Mouse (Mus musculus) heart, embryonic 14.5 days (tissue): ENCODE measurements at regions not wholly inside any gene's neighbourhood (a gene's known extent, or its start where the extent isn't known, plus 50 kb on each side); places are given as distances from the start of the nearest gene placed in this dataset.

ENCODE experiments used
- ATAC-seq: fragments of 200-750 bp; cut with Nextera tagmentation; 2 replicates; pipeline ENCODE4 v1.8.0; 2017; ENCODE audit warnings: low read depth, moderate TSS enrichment; ENCODE audit not compliant: insufficient number of reproducible peaks, insufficient read depth, low FRiP score
- H3K27ac ChIP-seq, 2 experiments: fragments of 200-500 bp in 1 of 2; fragments of 300-500 bp in 1 of 2; sonication (generic) in 1 of 2; replicated peaks in 1 of 2; 2 replicates each; pipeline ENCODE4 v1.5.1; 2012 to 2014; ENCODE audit warnings: low read depth in 2 of 2, low read length in 2 of 2, control low read depth in 1 of 2, mild to moderate bottlenecking in 1 of 2, mixed read lengths in 1 of 2; ENCODE audit not compliant: control insufficient read depth in 1 of 2, insufficient read depth in 1 of 2
- H3K27me3 ChIP-seq: fragments of 300-500 bp; sonication (generic); 2 replicates; pipeline ENCODE4 v1.6.1; 2014; ENCODE audit warnings: mild to moderate bottlenecking, low read length, control low read depth; ENCODE audit not compliant: control insufficient read depth, insufficient read depth
- H3K36me3 ChIP-seq: fragments of 300-500 bp; sonication (generic); 2 replicates; pipeline ENCODE4 v1.6.1; 2014; ENCODE audit warnings: mild to moderate bottlenecking, control low read depth, low read length, mixed read lengths; ENCODE audit not compliant: control insufficient read depth, insufficient read depth
- H3K4me1 ChIP-seq, 2 experiments: fragments of 200-500 bp in 1 of 2; fragments of 300-500 bp in 1 of 2; sonication (generic) in 1 of 2; 2 replicates each; pipeline ENCODE4 v1.6.1; 2012 to 2014; ENCODE audit warnings: low read length in 2 of 2, control low read depth in 1 of 2, mixed read lengths in 1 of 2; ENCODE audit not compliant: control insufficient read depth in 2 of 2, insufficient read depth in 2 of 2
- H3K4me2 ChIP-seq: fragments of 300-500 bp; sonication (generic); 2 replicates; pipeline ENCODE4 v1.6.1; 2014; ENCODE audit warnings: mild to moderate bottlenecking, low read length
- H3K4me3 ChIP-seq, 2 experiments: fragments of 200-500 bp in 1 of 2; fragments of 300-500 bp in 1 of 2; sonication (generic) in 1 of 2; 2 replicates each; pipeline ENCODE4 v1.5.1; 2012 to 2014; ENCODE audit warnings: low read length in 2 of 2, mild to moderate bottlenecking in 2 of 2, control low read depth in 1 of 2, low read depth in 1 of 2, moderate library complexity in 1 of 2; ENCODE audit not compliant: control insufficient read depth in 1 of 2, insufficient read depth in 1 of 2
- H3K9ac ChIP-seq: fragments of 300-500 bp; sonication (generic); 2 replicates; pipeline ENCODE4 v1.6.1; 2014; ENCODE audit warnings: mild to moderate bottlenecking, low read length
- H3K9me3 ChIP-seq: fragments of 300-500 bp; sonication (generic); 2 replicates; pipeline ENCODE4 v1.6.1; 2016; ENCODE audit warnings: low read length, control low read depth; ENCODE audit not compliant: control insufficient read depth
- WGBS: fragments of 180-500 bp; shearing (Covaris S2); extraction: QIAGEN DNeasy Blood & Tissue Kit; methylation state at CpG from one replicate; pipeline ENCODE4 v1.1.7; 2014; 5-methylcytosine and 5-hydroxymethylcytosine counted together

DNA sequence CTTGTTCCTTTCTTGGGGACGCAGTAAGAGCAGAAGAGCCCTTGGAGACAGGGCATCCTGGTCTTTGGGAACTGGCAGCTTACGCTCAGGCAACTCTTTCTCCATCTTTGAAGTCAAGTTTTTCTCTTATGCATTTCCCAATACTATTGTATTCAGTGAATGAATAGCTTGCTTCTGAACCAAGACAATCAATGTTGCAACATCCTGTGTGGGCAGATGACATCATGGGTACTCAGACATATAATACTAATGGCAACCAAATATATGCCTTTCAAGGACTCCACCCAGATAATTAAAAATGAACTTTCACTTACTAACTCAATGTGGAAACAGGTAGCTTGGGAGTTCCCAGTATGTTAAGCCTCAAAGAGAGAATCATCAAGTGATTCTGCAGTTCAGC is 104.6 kb downstream of the Ngf start:
- WGBS: 85% methylated on average over 2 of the region's 2 CpGs
- no peak overlapping the region for H3K4me3 ChIP-seq

DNA sequence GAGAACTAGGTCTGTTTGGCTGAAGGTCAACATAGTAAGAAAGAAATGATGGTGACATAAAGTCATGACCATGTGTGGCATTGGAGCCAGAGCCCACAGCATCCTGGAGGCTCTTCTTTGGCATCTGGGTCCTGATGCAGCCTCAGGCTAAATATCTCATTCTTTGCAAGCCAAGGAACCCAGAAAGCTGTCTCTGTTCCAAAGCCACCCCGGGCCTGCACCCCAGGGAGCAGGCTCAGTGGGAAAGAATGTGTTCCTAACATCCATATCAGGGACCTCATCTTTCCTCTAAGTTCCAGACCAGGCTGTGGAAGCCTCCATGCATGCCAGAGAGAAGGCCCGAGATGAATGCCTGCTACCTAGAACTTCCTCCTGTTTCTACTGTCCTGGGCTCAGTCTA is 107.2 kb downstream of the Ngf start:
- no peak overlapping the region for H3K4me2 ChIP-seq
- H3K27ac ChIP-seq: no peak overlapping the region
- H3K36me3 ChIP-seq: no peaks in the 10 kb centered on the region
- ATAC-seq: no peak
- 72% methylated on average over 2 of the region's 2 CpGs for WGBS
- no peak overlapping the region for H3K9ac ChIP-seq
- H3K4me1 ChIP-seq: no peaks in the 10 kb centered on the region
- no peaks in the 10 kb centered on the region for H3K27me3 ChIP-seq
- no peak overlapping the region for H3K4me3 ChIP-seq
- H3K9me3 ChIP-seq: no peaks in the 10 kb centered on the region

More for the DNA sequence above, 104.6 kb downstream of the Ngf start:
- ATAC-seq: no peak
- Histone ChIP-seq H3K27ac (no peak overlapping the region), H3K9me3 (no peaks in the 10 kb centered on the region), H3K36me3 (no peaks in the 10 kb centered on the region), H3K4me1 (no peaks in the 10 kb centered on the region), H3K27me3 (no peaks in the 10 kb centered on the region), H3K9ac (no peak overlapping the region), H3K4me2 (no peak overlapping the region)

DNA sequence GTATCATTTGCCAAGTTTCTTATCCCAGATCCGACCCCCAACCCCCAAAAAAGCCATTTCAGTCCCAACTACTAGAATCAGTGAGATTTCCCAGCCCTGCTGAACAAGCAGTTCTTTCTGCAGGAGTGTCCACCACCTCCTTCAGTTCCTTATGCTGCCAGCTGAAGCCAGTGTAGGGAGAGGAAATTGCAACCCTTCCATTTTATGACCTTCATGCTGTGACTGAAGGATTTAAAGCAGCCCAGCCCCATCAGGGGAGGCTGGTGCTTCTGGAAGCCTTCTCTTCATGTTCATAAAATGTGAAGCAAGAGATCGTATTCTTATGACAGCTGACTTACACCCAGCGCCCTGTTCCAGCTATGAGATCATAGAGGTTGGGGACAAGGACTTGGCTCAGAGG is 112.1 kb downstream of the Ngf start:
- no peak for ATAC-seq
- H3K27me3 ChIP-seq: no peaks in the 10 kb centered on the region
- no peaks in the 10 kb centered on the region for H3K36me3 ChIP-seq
- H3K4me3 ChIP-seq: no peak overlapping the region
- H3K9ac ChIP-seq: no peak overlapping the region
- WGBS: 78% methylated on average over 3 of the region's 3 CpGs
- no peak overlapping the region for H3K4me2 ChIP-seq
- H3K27ac ChIP-seq: no peak overlapping the region
- peaks cover 2 to 5% of the 10 kb centered on the region in 2 experiments; a peak in 2 of 4 replicates for H3K4me1 ChIP-seq
- H3K9me3 ChIP-seq: no peaks in the 10 kb centered on the region

DNA sequence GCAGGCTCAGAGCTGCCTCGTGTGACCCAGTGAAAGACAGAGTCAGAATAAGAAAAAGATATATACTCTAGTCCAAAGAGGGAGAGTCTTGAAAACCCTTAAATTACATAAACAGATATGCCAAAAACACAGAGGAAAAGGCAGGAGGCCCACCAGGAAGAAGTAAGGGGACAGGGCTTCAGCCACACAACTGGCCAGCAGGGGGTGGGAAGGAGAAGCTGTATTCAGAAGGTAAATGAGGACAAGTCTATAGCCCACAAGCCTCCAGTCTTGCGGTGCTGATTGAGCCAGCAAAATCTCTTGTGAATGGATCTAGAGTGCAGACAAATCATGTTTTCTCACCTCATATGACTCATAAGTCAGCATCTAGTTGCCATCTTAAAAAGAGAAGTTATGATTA is 115.4 kb downstream of the Ngf start:
- H3K4me3 ChIP-seq: no peak overlapping the region
- 80% methylated on average over 2 of the region's 2 CpGs for WGBS
- no peaks in the 10 kb centered on the region for H3K27me3 ChIP-seq

DNA sequence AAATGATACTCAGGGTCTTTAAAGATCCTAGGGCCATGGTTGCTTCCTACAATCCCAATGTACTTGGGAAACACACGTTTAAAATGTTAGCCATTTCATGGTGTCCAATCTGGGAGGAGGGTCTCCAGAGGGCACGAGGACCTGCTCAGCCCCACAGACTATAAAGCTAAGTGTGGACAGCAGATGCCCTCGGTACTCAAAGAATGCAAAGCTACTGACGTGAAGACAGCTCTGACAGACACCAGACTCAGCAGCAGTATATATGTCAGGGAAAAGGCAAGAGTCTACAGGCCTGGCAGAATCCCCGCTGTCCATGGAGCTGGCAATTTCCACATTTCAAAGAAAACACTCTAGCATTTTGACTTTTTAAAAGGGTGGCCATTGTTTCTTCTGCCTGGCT is 116.5 kb downstream of the Ngf start:
- H3K36me3 ChIP-seq: no peaks in the 10 kb centered on the region
- H3K9me3 ChIP-seq: no peaks in the 10 kb centered on the region
- no peak overlapping the region for H3K4me2 ChIP-seq
- 9% methylated on average over 5 of the region's 5 CpGs for WGBS
- no peak overlapping the region for H3K9ac ChIP-seq
- ATAC-seq: 0 out of 2 replicates have a peak, but pooled peaks have one; percentile 50
- no peak overlapping the region for H3K27ac ChIP-seq
- no peak overlapping the region for H3K4me3 ChIP-seq
- peaks cover 2 to 5% of the 10 kb centered on the region in 2 experiments; a peak in 2 of 4 replicates for H3K4me1 ChIP-seq
- H3K27me3 ChIP-seq: no peaks in the 10 kb centered on the region

More for the DNA sequence above, 115.4 kb downstream of the Ngf start:
- Histone ChIP-seq H3K27ac (no peak overlapping the region), H3K4me2 (no peak overlapping the region), H3K36me3 (no peaks in the 10 kb centered on the region), H3K4me1 (peaks cover 2 to 5% of the 10 kb centered on the region in 2 experiments; a peak in 2 of 4 replicates), H3K9me3 (no peaks in the 10 kb centered on the region), H3K9ac (no peak overlapping the region)
- no peak for ATAC-seq

DNA sequence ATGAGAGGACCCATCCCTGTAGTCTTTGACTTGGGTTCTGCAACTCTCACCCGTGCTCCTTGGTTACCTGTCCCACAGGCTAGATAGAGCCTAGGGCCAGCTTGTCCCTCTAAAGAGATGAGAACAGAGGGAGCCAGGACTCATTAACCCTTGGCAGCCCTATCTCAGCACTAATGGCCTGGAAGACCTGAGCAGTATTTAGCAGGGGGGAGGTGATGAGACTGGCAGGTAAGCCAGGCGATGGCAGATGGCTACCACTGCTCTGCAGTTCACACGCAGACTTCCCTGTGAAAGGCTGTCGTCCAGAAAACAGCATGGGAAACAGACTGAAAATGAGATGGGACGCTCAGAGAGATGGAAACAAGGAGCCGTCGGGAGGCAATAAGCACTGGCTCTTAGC is 122.3 kb downstream of the Ngf start:
- Histone ChIP-seq H3K27ac (no peak overlapping the region), H3K4me3 (no peak overlapping the region), H3K9me3 (no peaks in the 10 kb centered on the region), H3K4me2 (no peak overlapping the region), H3K9ac (no peak overlapping the region), H3K36me3 (no peaks in the 10 kb centered on the region), H3K4me1 (no peaks in the 10 kb centered on the region), H3K27me3 (no peaks in the 10 kb centered on the region)
- no peak for ATAC-seq
- 68% methylated on average over 7 of the region's 7 CpGs for WGBS

DNA sequence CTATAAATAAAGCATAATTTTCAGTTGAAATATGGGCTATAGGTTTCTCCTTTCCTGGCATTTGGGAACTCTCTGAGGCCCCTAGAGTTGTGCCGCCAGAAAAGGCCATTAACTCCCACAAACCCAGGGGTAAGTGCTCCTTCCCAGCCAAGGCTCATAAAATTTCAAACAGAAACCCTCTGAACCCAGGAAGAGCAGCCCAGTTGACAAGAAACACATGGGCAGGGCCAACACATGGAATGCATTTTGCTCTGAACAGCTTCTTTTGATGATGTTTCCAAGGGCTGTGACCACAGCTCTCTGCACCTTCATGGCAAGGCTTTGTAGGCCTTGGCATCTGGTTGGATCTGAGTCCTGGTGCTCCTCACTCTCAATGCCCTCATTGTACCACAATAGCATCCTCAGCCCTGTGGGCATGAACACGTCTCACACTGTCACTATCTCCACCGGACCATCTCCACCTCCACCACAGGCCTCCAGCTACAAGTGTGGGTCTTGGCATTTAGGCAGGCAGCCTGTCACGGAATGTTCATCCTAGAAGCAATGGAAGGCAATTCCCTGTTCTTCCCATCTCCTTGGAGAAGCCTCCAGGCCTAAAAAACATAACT is 127.3 kb downstream of the Ngf start:
- ATAC-seq: no peak

DNA sequence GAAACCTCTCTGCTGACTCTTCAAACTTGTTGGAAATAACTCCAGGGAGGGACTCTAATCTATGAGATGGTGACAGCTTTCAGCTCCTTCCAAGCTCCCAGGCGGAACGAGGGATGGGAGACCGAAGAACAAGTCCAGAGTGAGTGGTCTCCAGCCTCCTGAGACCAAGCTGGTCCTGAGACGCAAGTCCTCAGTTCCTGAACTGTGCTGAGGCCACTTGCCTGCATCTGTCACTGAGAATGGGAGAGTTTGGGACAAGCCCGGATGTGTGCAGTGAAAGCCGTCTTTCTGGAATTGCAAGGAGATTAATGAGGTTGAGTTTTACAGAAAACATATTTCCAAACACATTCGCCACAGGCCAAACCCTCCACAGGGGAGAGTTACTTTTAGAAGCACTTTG is 129.3 kb downstream of the Ngf start:
- H3K36me3 ChIP-seq: no peaks in the 10 kb centered on the region
- no peak overlapping the region for H3K9ac ChIP-seq

More for the DNA sequence above, 127.3 kb downstream of the Ngf start:
- 91% methylated on average over 4 of the region's 4 CpGs for WGBS
- no peak overlapping the region for H3K9ac ChIP-seq
- H3K27me3 ChIP-seq: no peaks in the 10 kb centered on the region
- no peaks in the 10 kb centered on the region for H3K9me3 ChIP-seq
- H3K4me1 ChIP-seq: no peaks in the 10 kb centered on the region
- no peaks in the 10 kb centered on the region for H3K36me3 ChIP-seq
- no peak overlapping the region for H3K4me2 ChIP-seq
- no peak overlapping the region for H3K4me3 ChIP-seq
- H3K27ac ChIP-seq: no peak overlapping the region

More for the DNA sequence above, 129.3 kb downstream of the Ngf start:
- no peaks in the 10 kb centered on the region for H3K9me3 ChIP-seq
- no peak overlapping the region for H3K27ac ChIP-seq
- 65% methylated on average over 7 of the region's 7 CpGs for WGBS
- H3K4me1 ChIP-seq: no peaks in the 10 kb centered on the region
- no peak overlapping the region for H3K4me3 ChIP-seq
- no peaks in the 10 kb centered on the region for H3K27me3 ChIP-seq
- H3K4me2 ChIP-seq: no peak overlapping the region
- no peak for ATAC-seq
